Mouse (Mus musculus): ENCODE data around the gene Ulk4.
A peak's percentile ranks its signal among the peaks of the same experiment; 100 is the strongest.

Ulk4 gene

DNA sequence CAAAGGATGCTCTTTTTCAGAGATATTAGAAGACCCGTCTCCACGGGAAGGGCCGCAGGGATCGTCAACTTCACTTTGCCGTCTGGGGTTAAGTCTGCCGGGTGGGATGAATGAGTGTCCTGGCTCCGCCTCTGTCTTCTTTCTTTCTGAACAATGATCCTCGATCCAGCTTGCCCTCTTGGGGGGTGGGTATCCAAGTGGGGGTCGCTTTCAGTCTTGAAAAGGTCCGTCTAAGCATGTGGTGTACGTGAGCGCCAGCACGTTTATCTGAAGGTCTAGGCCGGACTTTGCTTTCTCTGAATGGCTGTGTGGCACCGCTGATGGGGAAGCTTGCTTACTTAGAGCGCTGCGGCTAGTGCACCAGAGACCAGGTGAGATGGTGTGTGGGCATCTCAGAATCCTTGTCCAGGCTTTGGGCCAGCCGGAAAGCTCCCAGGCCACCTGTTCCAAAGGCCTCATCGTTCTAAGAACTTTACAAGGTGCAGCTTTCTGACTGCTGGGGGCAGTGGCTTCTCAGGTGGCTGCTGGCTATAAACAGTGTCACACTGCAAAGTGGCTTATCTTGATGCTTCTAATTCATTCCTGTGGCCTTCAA lies 23.1 kb upstream of the Ulk4 start:
- DNase-seq (ENCODE audit: low spot score), result no peak

DNA sequence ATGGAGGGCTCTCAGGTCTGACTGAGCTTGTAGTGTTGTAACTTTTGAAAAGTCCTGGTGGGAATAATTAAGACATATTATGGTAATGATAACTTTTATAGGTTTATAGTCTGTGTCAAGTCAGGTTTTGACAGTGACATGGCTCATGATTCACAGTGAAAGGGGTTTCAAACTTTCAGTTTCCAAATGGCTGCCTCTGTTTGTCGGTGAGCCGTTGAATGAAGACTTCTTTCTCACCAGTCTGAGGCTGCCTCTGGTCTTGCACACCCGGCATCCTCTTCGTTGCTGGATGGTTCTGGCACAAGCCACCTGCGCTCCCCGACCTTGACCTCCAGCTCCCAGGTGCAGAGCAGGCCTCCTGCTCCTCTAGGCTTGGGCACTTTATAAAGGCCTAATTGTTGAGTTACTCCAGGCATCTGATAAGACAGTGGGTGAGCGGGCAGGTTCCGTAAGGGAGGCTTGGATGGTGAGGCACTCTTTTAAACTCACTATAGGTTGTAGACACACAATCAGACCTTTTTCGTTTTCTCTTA lies 22.3 kb upstream of the Ulk4 start:
- DNase-seq (ENCODE audit: low spot score), result no peak

DNA sequence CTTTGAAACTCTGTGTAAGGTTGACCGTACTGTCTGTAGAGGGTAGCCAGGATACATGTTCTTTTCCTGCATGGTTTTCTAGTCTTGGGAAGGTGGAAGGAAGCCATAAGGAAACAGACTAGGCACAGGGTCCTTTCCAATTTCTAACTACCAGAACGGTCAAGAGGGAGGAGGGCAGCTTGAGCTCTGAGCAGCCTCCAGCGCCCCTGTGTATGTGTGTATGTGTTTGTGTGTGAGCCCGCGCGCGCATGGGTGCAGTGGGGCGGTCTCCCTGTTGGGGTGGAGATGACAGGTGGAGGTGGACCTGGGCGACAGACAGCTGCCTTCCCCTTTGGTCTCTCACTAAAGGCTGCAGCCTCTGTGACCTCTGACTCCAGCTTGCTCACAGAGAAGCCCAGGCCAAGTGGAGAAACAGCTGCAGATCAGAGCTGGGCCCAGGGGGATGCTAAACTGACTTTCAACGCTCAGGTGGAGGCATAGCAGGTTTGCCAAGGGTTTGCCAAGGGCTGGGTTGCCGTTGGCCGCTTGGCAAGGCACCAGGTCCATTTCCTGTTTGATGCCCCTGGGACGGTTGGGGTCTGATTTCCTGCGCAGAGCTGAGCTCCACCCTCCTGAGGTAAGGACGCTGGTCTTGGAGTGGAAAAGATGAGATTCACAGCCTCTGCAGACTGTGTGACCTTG lies 21.6 kb upstream of the Ulk4 start:
- DNase-seq (ENCODE audit: low spot score), result no peak

DNA sequence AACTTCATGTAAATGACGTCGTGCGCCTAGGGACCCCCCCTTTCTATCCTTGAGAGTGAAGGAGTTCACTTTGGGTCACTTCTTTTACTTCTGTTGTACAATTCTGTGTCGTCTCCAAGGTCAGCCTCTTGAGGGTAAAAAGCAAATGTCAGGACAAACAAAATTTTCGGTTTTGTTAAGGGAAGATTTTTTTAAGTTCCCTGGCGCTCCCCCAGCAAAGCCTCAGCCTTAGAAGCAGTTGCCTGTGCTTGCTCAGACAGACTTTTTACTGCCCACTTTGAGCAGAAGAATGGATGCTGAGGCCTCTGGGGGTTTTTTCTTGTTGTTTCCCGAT lies 21.0 kb upstream of the Ulk4 start:
- DNase-seq (ENCODE audit: low spot score), result no peak

DNA sequence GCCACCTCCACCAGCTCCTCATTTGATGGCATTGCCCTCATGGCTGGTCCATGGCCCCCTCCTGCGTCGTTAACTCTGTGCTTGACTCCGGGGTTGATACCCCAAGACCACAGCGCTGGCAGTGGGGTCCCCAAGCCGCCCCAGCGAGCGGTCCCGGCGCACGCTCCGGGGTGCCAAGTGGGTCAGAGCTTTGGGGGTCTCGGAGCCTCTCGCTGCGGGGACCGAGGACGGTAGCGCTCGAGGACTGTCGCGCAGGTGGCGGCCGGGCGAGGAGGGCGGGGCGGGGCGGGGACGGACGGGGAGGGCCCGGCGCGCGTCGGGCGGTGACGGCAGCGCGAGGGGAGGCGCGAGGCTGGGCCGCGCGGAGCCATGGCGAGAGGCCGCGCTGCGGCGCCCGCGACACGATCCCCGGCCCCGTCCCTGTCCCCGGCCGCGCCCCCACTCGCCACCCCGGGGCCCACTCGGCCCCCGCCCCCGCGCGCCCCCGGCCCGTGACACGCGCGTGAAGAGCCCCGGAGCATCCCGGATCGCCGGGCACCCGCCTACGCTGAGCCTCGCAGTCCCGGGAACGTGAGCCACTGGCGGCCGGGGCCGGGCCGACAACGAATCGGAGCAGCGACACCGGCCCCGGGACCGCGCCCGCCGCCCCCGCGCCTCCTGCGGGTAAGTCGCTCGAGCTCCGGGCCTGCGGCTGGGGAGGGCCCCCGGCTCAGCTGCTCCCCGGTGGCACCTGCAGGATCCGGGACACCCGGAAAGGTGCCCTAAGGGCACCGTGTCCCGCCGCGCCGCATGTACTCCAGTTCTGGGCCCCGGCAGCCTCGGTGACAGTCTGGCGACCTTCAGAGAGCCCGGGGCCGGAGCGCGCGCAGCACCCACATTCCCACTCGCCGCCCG lies 20.4 kb upstream of the Ulk4 start, which contains the start of gene Trak1:
TSS of gene Trak1 (plus strand) at position 332 of the 894 bp plus-strand sequence.
- DNase-seq (ENCODE audit: low spot score), result no peak

DNA sequence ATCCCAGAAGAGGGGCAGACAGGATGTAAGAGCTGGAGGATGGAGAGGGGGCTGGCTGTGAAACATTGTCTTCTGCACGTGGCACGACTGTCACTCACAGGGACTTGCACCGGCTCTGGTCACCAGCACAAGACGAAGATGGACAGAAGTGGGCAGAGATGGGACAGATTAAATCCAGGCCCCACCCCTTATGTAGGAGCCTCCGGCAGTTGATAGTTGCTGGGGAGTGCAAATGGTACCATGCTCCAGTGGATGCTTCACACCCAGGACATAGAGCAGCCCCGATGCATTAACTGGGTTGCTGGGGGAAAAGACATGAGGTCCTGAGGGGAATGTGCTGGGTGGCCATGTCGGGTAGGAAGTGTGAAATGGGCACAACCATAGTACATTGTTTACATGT lies 18.2 kb upstream of the Ulk4 start:
- DNase-seq (ENCODE audit: low spot score), result no peak

DNA sequence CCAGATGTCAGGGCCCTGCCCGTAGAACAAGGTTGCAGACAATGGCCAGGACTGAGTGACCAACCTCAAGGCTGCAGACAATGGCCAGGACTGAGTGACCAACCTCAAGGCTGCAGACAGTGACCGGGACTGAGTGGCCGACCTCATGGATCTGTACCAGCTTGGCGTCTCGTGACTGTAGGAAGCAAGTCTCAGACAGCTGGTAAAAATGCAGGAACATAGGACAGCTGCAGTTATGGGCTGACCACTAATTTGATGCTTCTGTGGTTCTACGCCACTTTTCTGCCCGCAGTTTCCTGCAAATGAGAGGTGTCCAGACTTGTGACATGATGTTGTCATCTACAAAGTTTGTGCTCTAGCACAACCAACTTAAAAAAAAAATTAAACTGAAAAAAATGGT lies 16.2 kb upstream of the Ulk4 start:
- no peak for DNase-seq (ENCODE audit: low spot score)

DNA sequence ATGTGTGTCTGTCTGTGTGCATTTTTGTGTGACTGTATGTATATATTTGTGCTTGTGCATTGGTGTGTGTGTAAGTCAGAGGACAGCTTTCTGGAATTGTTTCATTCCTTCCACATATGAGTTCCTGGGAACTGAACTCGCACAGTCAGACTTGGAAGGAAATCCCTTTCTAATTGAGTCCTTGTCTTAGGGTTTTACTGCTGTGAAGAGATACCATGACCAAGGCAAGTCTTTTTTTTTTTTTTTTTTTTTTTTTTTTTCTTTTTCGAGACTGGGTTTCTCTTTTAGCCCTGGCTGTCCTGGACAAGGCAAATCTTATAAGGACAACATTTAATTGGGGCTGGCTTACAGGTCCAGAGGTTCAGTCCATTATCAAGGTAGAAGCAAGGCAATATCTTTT lies 14.3 kb upstream of the Ulk4 start:
- DNase-seq (ENCODE audit: low spot score), result no peak

DNA sequence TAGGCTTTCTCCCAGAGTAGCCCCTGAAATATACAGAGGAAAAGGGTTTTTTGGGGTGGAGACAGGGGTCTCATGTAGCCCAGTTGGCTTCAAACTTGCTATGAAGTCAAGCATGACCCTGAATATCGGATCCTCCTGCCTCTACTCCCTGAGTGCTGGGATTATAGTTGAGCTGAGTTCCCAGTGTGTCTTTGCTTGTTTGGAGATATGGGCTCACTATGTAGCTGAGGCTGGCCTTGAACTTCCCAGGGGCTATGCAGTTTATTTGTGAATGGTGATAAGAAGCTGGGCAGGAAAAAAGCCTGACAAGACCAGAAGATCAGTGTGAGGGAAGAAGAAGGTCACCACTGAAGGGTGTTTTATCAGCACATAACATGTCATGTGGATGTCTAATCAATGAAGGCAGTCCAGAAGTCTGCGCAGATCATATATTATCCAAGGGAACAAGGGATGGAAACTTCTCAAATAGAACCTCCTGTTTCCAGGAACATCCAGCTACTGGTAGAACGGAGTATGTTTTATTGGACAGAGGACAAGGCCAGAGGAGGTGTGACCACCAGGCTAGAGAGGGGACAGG lies 9.4 kb upstream of the Ulk4 start:
- no peak for DNase-seq (ENCODE audit: low spot score)

DNA sequence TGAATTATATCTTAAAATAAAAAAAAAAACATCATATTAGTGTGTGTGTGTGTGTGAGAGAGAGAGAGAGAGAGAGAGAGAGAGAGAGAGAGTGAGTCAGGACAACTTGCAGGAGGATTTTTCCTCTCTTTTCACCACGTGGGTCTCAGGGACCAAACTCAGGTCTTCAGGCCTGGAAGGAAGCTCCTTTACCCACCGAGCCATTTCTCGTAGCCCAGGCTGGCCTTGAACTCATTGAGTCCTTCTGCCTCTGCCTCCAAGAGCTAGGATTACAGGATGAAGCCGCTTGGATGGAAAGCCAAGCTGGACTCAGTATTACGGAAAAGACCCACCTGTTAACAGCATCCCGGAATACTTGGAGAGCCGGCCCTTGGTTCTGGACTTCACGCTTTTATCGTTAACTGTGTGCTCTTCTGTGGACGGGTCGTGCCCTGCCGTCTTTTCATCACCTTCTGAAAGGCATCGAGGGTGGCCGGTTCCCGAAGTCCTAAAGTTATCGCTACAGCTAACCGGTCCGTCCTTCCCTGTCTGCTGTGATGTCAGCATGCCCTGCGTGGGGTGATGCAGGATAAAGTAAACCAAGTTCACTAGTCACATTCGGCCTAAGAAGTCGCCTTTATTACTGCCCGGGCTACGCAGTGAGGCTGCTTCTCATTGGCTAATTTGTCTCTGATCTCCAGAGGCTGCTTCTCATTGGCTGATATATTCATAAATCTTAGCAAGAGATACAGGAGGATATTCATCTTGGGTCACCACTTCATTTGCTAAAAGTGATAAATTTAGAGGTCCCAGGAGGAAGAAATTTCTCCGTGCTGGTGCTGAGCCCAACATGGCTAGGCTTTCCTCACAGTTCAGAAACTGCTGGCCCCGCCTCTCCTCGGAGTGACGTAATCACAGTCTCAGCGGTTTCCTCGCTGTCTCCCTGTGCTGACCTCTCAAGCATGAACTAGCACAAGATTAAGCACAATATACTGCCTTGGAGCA lies 8.6 kb upstream of the Ulk4 start:
- no peak for DNase-seq (ENCODE audit: low spot score)

DNA sequence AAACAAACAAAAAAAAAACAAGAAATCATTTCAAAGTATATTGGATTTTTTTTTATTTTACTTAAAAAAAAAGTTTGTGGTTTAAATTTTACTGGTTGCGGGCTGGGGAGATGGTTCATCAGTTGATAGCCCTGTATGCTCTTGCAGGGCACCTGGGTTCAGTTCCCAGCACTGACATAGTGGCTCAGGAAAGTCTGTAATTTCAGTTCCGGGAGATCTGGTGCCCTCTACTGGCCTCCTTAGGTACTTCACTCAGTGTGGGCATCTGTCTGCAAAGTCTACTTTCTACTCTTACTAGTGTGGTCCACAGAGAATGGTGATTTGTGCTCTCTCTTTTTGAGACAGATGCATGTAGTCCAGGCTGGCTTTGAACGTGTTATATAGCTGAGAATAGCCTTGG lies 7.4 kb upstream of the Ulk4 start:
- DNase-seq (ENCODE audit: low spot score), result no peak

DNA sequence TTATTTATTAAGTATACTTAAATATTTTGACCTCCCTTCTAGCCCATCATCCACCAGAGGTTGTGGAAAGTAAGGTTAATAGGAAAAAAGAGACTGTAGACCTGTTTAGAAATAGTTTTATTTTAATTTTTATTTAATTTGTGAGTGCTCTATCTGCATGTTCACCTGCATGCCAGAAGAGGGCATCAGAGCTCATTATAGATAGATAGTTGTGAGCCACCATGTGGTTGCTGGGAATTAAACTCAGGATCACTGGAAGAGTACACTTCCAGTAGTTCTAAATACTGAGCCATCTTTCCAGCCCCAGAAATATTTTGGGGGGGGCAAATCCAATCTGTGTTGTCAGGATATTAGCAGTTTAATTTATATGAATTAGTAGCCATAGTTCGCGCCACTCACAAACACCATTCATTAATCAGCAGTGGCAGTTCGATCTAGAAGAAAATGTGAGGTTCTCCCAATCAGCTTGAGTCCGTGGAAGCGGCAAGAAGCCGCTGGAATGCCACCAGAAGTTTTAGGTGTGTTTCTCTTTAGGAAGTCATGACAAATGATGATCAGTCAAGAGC lies 6.7 kb upstream of the Ulk4 start:
- DNase-seq (ENCODE audit: low spot score), result no peak

DNA sequence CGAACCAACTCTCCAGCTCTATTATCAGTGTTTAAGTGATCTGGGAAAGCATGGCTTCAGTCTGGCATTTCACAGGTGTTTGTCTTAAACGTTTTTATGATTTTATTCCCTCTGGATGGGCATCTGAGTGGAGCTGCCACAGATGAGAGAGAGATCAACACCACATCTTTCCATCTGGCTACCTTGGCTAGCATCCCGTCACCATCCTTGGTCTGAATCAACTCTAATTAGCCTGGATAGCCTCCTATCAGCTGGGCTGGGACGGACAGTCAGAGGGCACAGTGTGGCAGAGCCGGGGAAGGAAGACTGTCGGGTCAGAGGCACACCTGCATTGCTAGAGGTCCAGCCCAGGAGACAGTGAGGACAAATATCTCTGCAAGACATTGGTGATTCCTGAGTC lies 4.9 kb upstream of the Ulk4 start:
- no peak for DNase-seq (ENCODE audit: low spot score)

DNA sequence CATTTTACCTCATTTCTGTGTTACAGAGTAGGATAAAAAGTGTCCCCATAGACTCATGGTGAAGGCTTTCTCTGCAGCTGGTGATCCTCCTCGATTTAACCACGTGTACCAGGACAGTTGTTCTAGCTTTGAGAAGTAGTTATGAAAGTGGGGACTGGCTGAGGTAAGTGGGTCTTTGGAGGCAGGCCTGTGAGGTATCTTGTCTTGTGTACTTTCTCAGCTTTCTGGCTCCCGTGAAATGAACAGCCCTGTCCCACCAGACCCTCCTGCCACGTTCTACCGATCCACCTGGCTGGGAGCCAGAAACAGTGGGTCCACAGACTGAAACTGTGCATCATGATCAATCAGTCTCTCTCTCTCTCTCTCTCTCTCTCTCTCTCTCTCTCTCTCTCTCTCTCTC lies 2.2 kb upstream of the Ulk4 start:
- no peak for DNase-seq (ENCODE audit: low spot score)

DNA sequence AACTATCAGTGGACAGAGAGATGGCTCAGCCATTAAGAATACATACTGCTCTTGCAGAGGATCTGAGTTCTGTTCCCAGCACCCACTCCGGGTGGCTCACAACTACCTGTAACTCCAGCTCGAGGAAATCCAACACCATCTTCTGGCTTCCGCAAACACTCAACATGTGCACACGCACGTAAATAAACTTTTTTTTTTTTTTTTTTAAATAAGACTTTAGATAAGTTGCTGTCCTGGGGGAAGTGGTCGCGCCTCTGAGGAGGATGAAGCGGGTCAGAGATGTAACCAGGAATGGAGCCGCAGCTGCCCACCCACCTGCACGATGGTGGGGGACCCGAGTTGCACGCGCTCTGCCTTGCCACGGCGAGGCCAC lies 266 bp downstream of the Ulk4 start:
- DNase-seq (ENCODE audit: low spot score), result no peak

DNA sequence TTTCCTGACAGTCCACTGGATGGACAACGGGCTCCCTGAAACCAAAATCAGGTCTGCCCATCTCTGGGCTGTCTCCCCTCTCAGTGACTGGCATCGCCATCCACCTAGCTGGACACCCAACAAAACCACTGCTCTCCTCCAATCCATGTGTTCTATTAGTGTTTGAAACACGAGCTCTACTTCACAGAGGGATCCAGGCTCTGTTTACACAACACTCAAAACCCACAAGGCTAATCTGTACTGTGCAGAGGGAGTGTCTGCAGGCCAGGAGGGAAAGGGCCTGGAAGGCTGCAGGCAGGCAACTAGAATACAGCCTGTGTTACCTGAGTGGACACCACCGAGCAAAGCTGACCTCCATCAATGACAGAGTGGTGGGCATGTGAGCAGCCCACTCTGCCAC lies 5.4 kb downstream of the Ulk4 start:
- DNase-seq (ENCODE audit: low spot score), result no peak

DNA sequence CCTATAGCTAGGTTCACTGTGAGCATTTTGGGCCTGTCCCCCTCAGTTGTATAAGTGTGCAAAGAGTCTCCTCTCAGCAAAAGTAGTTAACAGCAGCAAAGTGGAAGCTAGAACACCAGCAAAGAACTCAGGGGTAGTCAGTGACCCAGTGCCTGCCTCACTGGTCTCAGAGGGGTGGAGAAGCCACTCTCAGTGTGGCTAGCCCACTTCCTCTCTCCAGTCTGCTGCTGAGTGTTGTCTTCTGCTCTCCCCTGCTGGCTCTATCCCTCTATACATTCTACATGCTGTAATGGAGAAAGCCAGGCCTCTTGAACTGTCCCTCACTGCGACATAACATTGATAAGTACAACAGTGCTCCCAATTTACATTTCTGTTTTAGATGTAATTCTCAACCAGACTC lies 5.8 kb downstream of the Ulk4 start:
- DNase-seq (ENCODE audit: low spot score), result no peak

DNA sequence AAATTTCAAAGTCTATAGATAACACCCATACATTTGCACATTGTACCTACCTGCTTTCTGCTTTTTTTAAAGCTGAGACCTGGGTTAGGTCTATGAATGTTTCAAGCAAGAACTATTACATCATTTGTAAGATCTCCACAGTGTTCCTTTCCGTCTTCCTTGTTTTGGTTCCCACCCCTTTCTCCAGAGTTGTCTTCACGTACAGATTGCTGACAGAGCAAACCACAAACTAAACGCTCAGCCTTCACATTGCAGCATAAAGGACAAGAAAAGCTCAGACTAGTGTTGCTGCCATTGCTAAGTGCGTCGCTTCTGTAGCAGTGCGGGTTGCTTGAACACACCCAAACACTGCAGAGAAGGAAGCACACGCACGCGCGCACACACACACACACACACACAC lies 11.7 kb downstream of the Ulk4 start:
- DNase-seq (ENCODE audit: low spot score), result no peak

DNA sequence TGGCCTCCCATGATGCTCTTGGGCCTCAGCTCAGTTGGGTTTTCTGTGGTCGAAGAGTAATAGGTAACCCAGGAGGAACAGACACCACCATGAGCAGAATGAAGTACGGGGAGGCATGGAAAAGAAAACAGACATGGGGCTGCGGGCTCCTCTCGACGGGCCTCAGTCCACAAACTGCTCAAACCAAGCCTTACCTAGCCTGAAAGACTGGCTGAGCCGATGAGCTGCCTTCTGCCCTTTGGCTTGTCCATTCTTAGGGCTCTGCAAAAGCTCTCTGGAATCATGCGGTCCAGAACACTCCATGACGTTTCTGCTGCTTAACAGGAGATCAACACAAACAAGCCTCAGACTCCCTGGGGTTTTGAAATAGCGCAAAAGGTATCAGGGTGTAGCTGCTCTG lies 19.9 kb downstream of the Ulk4 start:
- peak; percentile 7 for DNase-seq (ENCODE audit: low spot score)

DNA sequence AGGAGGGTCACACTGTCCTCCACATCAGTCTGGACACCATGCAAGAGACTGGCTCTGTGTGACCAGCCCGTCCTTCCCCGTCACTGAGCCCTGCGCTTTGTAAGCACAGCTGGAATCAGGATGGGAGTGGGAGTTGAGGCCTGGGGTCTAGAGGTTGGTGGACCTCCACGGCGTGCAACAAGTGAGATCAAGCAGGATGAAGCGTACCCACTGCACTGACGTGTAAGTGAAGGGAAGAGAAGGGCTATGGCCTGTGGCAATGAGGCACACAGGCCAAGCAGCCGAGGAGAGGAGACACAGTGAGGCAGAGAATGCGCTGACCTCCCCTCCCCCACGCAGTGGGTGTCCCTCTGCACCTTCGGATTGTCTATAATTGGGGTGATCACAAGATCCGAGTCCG lies 22.2 kb downstream of the Ulk4 start:
- peak; percentile 7 for DNase-seq (ENCODE audit: low spot score)

DNA sequence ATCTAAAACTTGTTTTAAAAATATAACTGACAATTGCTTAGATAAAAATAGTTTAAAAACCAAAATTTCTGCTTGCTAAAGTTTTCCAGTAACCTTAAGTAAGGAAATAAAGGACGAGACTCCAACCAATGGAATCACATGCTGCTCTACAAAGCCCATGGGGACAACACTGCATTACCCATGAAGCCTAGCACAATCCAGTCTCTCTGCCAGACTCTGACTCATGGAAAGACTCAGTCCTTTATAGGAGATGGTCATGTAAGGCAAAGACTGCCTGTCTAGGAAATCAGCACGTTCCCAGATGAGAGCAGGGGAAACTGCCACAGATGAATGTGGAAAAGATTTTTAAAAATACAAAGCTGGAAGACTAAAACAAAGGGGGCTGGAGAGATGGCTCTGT lies 23.0 kb downstream of the Ulk4 start:
- DNase-seq (ENCODE audit: low spot score), result peak; percentile 7

All from urinary bladder, postnatal 10 days (tissue).